In the genomic region with DNA sequence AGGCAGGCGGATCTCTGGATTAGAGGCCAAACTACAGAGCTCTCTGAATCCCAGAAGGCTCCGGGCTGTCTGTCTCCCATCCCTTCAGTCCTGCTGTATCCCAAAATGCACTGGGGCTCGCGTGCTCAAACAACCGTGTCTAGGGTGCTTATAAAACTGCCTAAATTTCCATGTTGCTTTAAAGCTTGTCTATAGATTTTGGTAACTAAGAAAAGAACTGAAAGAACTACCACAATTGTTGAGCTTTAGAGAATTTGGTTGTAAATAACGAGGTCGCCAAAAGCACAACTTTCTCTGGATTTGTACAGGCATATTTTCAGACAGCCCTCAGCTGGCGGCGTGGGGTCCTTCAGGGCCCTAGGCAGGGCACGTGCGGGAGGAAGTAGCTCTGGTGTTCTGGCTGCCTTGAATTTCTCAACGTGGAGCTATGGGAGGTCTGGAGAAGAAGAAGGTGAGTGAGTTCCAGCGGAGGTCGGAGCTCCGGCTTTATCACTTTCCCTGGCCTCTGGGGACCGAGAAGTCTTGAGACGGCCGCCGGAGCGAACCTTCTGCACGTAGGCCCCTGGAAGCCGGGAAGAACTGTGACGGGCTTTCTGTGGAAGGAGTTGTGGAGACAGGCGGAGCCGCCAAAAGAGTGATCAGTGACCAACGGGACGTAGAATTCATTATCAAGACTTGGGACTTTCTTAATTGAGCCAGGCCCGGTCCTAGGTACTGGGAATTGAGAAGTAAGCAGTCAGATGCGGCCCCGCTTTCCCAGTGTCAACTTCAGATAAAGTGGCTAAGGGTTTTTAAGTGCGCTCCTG, we compare ENCODE assay signal across 8 mouse cellular contexts. TPM values are rescaled to one million over a fixed set of nuclear protein-coding genes. Genes with fewer than 3 reads are reported as not detected.
DNase-seq lines count a peak whose midpoint lies in the region; ATAC-seq lines count a peak whose summit lies in the region.

Gene Pes1, plus strand, starts transcription at position 366 of the 806 bp plus-strand sequence.

- peaks cover 21% of the 10 kb centered on the region for H3K4me1 ChIP-seq in hindbrain, embryonic 12.5 days

- DNase-seq in NIH3T3 (ENCODE audit: low read depth) = peak; percentile 89
- DNase-seq in cerebellum, adult 9-11 months = peak; percentile 84
- DNase-seq in frontal cortex, postnatal 10 days (ENCODE audit: low spot score in 2 of 2) = peak; percentile 62 to 76
- DNase-seq in layer of hippocampus, postnatal 14 days (ENCODE audit: low spot score in 2 of 2) = peak; percentile 86 to 88
- peak; percentile 78 for DNase-seq in lung, postnatal 14 days
- DNase-seq in retina, adult 2 months (ENCODE audit: low read depth, low spot score) = peak; percentile 87
- peak; percentile 75 to 77 for DNase-seq in thymus, postnatal 36 days

- no peaks in the 10 kb centered on the region for H3K27me3 ChIP-seq in hindbrain, embryonic 12.5 days

- WGBS in hindbrain, embryonic 12.5 days = under 1% methylated on average over 31 of the region's 31 CpGs

- 0 out of 2 replicates have a peak within 1 kb of the TSS, but pooled peaks have one; percentile 48 for H3K27ac ChIP-seq in hindbrain, embryonic 12.5 days

- peaks cover 8% of the 10 kb centered on the region; the same call in 1 of the 2 replicates for H3K36me3 ChIP-seq in hindbrain, embryonic 12.5 days

- peak within 1 kb of the TSS; percentile 78 for H3K4me2 ChIP-seq in hindbrain, embryonic 12.5 days (replicated peaks)

- no peaks in the 10 kb centered on the region for H3K9me3 ChIP-seq in hindbrain, embryonic 12.5 days (replicated peaks)

- ATAC-seq in hindbrain, embryonic 12.5 days (ENCODE audit: low FRiP score) = peak; percentile 95

- H3K9ac ChIP-seq in hindbrain, embryonic 12.5 days = peak within 1 kb of the TSS; percentile 89

- H3K4me3 ChIP-seq in hindbrain, embryonic 12.5 days = peak within 1 kb of the TSS; percentile 85

RNA-seq across cellular contexts. Expression of gene Pes1, which starts in this region (rescaled TPM):
- 69.7 and 73.4 TPM in 2 replicates for polyA plus RNA-seq in hindbrain, embryonic 12.5 days (2016; fragmentation: Nextera tagmentation; extraction: Ambion mirVana)
- total RNA-seq in layer of hippocampus, postnatal 14 days (2021) = 10 to 100 TPM; 39.6 to 40.9 TPM

Comparison
In these comparisons a context has a peak if more than half of its experiments do, and no peak if none do; other contexts are left out.
1. Peak in every context shown above with its lines: DNase-seq, ATAC-seq, H3K4me3 ChIP-seq and H3K27ac ChIP-seq.